Mouse (Mus musculus): ENCODE data around the gene Atp1a4. TPM values are rescaled to one million over a fixed set of nuclear protein-coding genes. Genes with fewer than 3 reads are reported as not detected.

Atp1a4 gene
- total and polyA plus RNA-seq, 2 experiments = 0.02 to 0.09 TPM

DNA sequence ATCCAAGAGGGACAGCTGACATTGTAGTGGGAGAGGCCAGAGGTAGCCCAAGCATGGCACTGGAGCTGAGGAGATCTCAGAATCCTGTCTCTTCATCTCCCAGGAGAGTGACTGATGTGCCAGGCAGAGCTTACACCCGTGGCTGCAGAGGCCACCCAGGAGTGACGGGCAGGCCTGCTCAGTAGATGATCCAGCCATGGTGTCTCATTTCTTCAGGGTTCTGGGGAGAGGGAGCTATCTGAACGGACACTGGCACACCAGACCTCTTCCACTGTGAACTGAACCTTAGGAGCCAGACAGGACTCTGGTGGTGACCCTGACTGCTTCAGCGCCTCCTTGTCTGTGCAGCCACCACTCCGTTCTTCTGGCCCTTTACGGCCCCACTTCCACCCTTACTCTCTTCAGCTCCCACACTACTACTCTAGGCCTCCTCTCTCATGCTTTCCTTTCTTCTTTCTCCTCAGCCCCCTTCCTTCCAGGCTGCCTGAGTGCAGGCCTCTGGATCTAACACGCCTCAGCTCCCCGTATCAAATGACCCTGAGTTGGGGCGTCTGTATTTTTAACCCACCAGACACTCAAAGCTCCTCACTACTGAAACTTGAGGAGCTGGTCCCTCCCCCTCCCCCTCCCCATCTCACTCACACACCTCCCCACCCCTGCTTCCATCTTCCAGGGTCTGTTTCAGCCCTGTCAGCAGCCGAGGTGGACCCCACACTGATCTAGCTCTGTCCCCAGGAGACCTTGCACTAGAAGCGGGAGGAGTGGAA, 36.7 kb downstream of the Atp1a4 start:
- DNase-seq (ENCODE audit: extremely low read depth, low read depth, low spot score) = no peak
- no peaks in the 10 kb centered on the region for H3K79me2 ChIP-seq (ENCODE audit: control insufficient read depth, insufficient read depth, low read length)
- 0 out of 2 replicates have a peak, but pooled peaks cover 3% of the 10 kb centered on the region for H3K4me1 ChIP-seq (ENCODE audit: control insufficient read depth, insufficient read depth, low read length)
- H3K27ac ChIP-seq (replicated peaks; ENCODE audit: insufficient read depth, low read depth, low read length) = no peak overlapping the region
- H3K9ac ChIP-seq (ENCODE audit: low read depth, low read length) = no peak overlapping the region
- TF ChIP-seq POLR2A (IDR thresholded peaks at IDR 0.05; ENCODE audit: extremely low read depth, insufficient read depth, low read length) (no peak), CTCF (IDR thresholded peaks at IDR 0.05; ENCODE audit: low read depth, low read length) (no peak)
- no peak overlapping the region for H3K4me3 ChIP-seq (ENCODE audit: insufficient read depth, low read depth, low read length)
- no peaks in the 10 kb centered on the region for H3K27me3 ChIP-seq (ENCODE audit: control insufficient read depth, insufficient read depth, low read length)
- no peaks in the 10 kb centered on the region for H3K36me3 ChIP-seq (ENCODE audit: control insufficient read depth, insufficient read depth, low read length)
- 79% methylated on average over 11 of the region's 11 CpGs for WGBS

DNA sequence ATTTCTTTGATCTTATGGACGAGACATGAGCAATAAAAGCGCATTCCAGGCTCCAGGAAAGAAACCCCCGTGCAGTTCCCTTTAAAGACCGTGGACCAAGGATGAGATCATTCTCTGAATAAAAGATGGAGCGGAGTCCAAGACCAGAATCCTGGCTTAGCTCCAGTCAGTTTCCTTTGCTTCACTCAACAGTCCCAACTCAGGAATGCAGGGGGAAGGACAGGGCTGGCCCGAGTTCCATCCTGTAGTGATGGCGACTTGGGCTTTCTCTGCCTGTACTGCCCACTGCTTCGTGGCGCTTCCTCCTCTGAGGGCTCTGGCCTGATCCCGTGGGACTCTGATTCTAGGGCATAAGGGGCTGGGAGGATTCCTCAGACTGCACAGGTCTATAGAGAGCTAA, 37.8 kb downstream of the Atp1a4 start:
- Histone ChIP-seq H3K27me3 (ENCODE audit: control insufficient read depth, insufficient read depth, low read length) (no peaks in the 10 kb centered on the region), H3K9ac (ENCODE audit: low read depth, low read length) (no peak overlapping the region), H3K27ac (replicated peaks; ENCODE audit: insufficient read depth, low read depth, low read length) (peak overlapping the region; percentile 59), H3K4me1 (ENCODE audit: control insufficient read depth, insufficient read depth, low read length) (0 out of 2 replicates have a peak, but pooled peaks cover 3% of the 10 kb centered on the region), H3K4me3 (ENCODE audit: insufficient read depth, low read depth, low read length) (no peak overlapping the region), H3K79me2 (ENCODE audit: control insufficient read depth, insufficient read depth, low read length) (no peaks in the 10 kb centered on the region), H3K36me3 (ENCODE audit: control insufficient read depth, insufficient read depth, low read length) (no peaks in the 10 kb centered on the region)
- WGBS = 63% methylated on average over 10 of the region's 10 CpGs
- TF ChIP-seq POLR2A (IDR thresholded peaks at IDR 0.05; ENCODE audit: extremely low read depth, insufficient read depth, low read length) (no peak), CTCF (IDR thresholded peaks at IDR 0.05; ENCODE audit: low read depth, low read length) (no peak)
- peak; percentile 25 for DNase-seq (ENCODE audit: extremely low read depth, low read depth, low spot score)

DNA sequence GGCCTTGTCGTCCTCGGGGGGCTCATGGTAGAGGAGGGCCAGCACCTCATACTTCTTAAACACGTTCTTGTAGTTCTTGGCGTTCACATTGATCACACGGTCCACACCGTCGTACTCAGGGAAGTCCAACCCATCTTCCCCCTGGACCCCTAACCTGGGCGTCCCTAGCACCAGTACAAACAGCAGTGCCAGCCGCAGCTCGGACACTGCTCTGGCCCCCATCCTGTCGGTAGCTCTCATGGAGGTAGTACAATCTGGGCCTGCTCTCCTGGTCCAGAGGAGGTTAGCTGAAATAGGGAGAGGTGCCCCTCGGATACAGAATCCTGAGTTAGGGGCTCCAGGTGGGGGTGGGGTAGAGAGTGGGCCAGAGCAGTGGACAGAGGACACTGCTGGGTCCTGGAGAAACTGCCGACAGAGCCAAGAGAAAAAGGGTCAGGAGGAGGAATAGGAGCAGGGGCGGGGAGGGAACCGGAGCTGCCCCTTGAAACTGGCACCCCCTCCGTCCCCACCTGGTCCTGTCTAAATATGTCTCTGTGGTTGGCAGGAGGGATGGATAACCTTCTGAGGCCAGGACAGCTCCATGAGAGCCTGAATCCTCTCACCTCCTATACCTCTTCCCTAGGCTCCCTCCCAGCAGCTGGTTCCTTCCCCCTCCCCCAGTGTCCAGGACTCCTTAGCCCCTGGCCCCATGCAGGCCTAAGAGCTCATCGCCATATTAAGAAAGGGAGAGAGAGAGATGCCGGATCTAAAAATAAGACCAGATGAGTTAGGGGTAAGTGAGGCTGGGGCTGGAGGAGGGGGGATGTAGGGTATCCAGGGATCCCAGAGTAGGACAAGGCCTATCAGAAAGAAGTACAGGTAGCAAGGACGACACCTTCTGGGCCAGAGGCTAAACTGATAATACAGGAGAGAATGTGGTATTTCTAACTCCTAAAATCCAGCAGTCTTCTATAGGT, 38.5 kb downstream of the Atp1a4 start, which contains the start of gene Casq1:
Gene Casq1 (minus strand): TSS at position 418 of the 956 bp plus-strand sequence.
- Histone ChIP-seq H3K79me2 (ENCODE audit: control insufficient read depth, insufficient read depth, low read length) (no peaks in the 10 kb centered on the region), H3K27me3 (ENCODE audit: control insufficient read depth, insufficient read depth, low read length) (no peaks in the 10 kb centered on the region), H3K4me3 (ENCODE audit: insufficient read depth, low read depth, low read length) (no peak within 1 kb of the TSS), H3K9ac (ENCODE audit: low read depth, low read length) (no peak within 1 kb of the TSS), H3K36me3 (ENCODE audit: control insufficient read depth, insufficient read depth, low read length) (no peaks in the 10 kb centered on the region), H3K4me1 (ENCODE audit: control insufficient read depth, insufficient read depth, low read length) (0 out of 2 replicates have a peak, but pooled peaks cover 3% of the 10 kb centered on the region), H3K27ac (replicated peaks; ENCODE audit: insufficient read depth, low read depth, low read length) (peak within 1 kb of the TSS; percentile 59)
- no peak for DNase-seq (ENCODE audit: extremely low read depth, low read depth, low spot score)
- WGBS = 90% methylated on average over 19 of the region's 19 CpGs
- TF ChIP-seq POLR2A (IDR thresholded peaks at IDR 0.05; ENCODE audit: extremely low read depth, insufficient read depth, low read length) (no peak), CTCF (IDR thresholded peaks at IDR 0.05; ENCODE audit: low read depth, low read length) (no peak)

DNA sequence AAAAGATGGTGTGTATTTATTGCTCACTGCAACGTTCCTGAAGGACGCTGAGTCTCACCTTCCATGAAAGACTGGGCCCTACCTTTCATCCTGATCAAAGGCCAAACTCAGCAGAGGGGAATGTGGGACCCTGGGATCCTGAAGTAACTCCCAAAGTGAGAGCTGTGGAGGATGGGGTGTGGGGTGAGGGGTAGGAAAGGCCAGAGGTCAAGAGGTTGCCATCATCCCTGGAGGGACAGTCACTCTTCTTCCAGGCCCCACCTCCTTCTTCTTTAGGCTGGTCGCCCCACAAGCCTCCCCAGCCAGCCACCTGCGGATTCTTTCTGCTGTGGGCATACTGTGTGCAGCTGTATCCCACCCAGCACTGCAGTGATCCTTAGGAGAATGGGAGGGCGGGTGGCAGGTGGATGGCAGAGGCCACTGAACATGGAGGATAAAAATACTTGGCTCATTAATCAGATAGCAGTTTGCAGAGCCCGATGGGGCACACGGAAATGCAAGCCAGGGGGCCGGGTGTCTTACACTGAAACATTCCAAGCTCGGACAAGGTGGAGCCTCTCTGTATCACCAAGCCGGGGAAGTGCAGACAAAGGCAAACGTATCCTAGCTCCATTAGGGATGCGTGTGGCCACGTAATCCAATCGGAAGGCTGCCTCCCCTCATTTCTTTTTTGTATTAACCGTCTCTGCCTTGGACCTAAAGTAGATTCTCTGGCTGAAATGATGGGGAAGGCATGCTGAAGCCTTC, 39.9 kb downstream of the Atp1a4 start:
- no peaks in the 10 kb centered on the region for H3K79me2 ChIP-seq (ENCODE audit: control insufficient read depth, insufficient read depth, low read length)
- H3K9ac ChIP-seq (ENCODE audit: low read depth, low read length) = no peak overlapping the region
- 0 out of 2 replicates have a peak, but pooled peaks cover 3% of the 10 kb centered on the region for H3K4me1 ChIP-seq (ENCODE audit: control insufficient read depth, insufficient read depth, low read length)
- no peak overlapping the region for H3K4me3 ChIP-seq (ENCODE audit: insufficient read depth, low read depth, low read length)
- DNase-seq (ENCODE audit: extremely low read depth, low read depth, low spot score) = no peak
- H3K27me3 ChIP-seq (ENCODE audit: control insufficient read depth, insufficient read depth, low read length) = no peaks in the 10 kb centered on the region
- no peak for TF ChIP-seq POLR2A (IDR thresholded peaks at IDR 0.05; ENCODE audit: extremely low read depth, insufficient read depth, low read length)
- no peak for TF ChIP-seq CTCF (IDR thresholded peaks at IDR 0.05; ENCODE audit: low read depth, low read length)
- no peaks in the 10 kb centered on the region for H3K36me3 ChIP-seq (ENCODE audit: control insufficient read depth, insufficient read depth, low read length)
- WGBS = 88% methylated on average over 15 of the region's 15 CpGs
- H3K27ac ChIP-seq (replicated peaks; ENCODE audit: insufficient read depth, low read depth, low read length) = no peak overlapping the region

DNA sequence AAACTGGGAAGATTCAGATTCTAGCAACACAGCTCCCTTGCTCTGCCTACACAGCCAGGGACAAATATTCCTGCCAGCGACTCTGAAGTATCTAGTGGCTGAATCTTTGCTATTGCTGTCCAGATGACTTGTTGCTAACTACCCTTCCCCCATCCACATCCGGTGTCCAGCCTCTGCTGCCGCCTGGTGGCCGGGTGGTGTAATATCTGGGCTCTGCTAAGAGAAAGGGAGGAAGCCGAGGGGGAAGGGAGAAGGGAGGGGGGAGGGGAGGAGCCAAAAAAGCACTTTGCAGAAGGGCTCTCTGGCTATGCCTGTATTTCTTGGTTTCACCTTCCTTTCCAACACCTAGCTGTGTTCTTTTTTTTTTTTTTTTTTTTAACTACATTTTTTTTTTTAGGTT, 41.1 kb downstream of the Atp1a4 start:
- Histone ChIP-seq H3K9ac (ENCODE audit: low read depth, low read length) (peak overlapping the region; percentile 39), H3K36me3 (ENCODE audit: control insufficient read depth, insufficient read depth, low read length) (no peaks in the 10 kb centered on the region), H3K79me2 (ENCODE audit: control insufficient read depth, insufficient read depth, low read length) (no peaks in the 10 kb centered on the region), H3K4me3 (ENCODE audit: insufficient read depth, low read depth, low read length) (peak overlapping the region; percentile 24; the same call in 1 of the 2 replicates), H3K27me3 (ENCODE audit: control insufficient read depth, insufficient read depth, low read length) (no peaks in the 10 kb centered on the region), H3K27ac (replicated peaks; ENCODE audit: insufficient read depth, low read depth, low read length) (peak overlapping the region; percentile 47), H3K4me1 (ENCODE audit: control insufficient read depth, insufficient read depth, low read length) (0 out of 2 replicates have a peak, but pooled peaks cover 5% of the 10 kb centered on the region)
- whole genome bisulfite sequencing = 2% methylated on average over 5 of the region's 5 CpGs
- peak; percentile 79 for DNase-seq (ENCODE audit: extremely low read depth, low read depth, low spot score)
- peak; percentile 97 for TF ChIP-seq CTCF (IDR thresholded peaks at IDR 0.05; ENCODE audit: low read depth, low read length)
- no peak for TF ChIP-seq POLR2A (IDR thresholded peaks at IDR 0.05; ENCODE audit: extremely low read depth, insufficient read depth, low read length)
